Mouse (Mus musculus) naive thymus-derived CD4-positive, alpha-beta T cell, adult 5 months (primary cell): Measurements from ENCODE around the gene 1700019A02Rik. TPM values are rescaled to one million over a fixed set of nuclear protein-coding genes. Genes with fewer than 3 reads are reported as not detected.

ENCODE experiments used
- polyA plus RNA-seq: library from polyadenylated mRNA; unstranded; fragments of 100-300 nt; shearing (Covaris generic); gene quantifications from one replicate; pipeline ENCODE4 v1.2.1, GENCODE M21; 2017

The 1700019A02Rik gene
- not detected for polyA plus RNA-seq

DNA sequence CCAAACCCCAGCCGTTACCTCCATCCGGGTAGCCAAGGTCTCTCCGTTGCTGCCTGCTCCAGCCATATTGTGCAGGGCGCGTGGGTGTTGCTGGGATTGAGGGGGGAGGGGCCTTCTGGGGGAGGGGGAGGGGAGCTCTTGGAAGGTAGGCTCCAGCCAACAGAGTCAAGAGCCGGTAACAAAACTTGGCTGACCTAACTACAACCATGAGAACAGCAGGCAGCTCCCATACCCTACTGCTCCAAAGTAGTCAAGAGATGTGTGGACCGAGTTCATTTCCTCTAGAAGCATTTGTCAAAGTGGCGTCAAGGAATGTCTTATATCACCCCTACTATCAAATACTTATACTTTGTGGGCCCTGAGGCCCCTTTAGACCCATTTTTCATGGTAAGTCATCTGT, at the start of gene 1700019A02Rik:
Gene 1700019A02Rik, minus strand, starts transcription at position 101 of the 400 bp plus-strand sequence.

Other genes starting within 250 kb of the 1700019A02Rik start
- 1.1 TPM for gene 1700019D03Rik, start 167.5 kb downstream of the 1700019A02Rik start, polyA plus RNA-seq
- not detected for gene Mstn, start 126.0 kb downstream of the 1700019A02Rik start, polyA plus RNA-seq
- 16.5 TPM for gene Pms1, start 109.4 kb upstream of the 1700019A02Rik start, polyA plus RNA-seq
- gene Ormdl1, start 109.5 kb upstream of the 1700019A02Rik start, polyA plus RNA-seq: 40.1 TPM
- gene Gm28778, start 109.5 kb upstream of the 1700019A02Rik start, polyA plus RNA-seq: not detected
- 9.9 TPM for gene Osgepl1, start 126.0 kb upstream of the 1700019A02Rik start, polyA plus RNA-seq
- gene Asdurf, start 165.0 kb upstream of the 1700019A02Rik start, polyA plus RNA-seq: not detected
- not detected for gene Gm28551, start 165.0 kb upstream of the 1700019A02Rik start, polyA plus RNA-seq
- 46.6 TPM for gene Asnsd1, start 165.1 kb upstream of the 1700019A02Rik start, polyA plus RNA-seq